Mouse (Mus musculus) heart, adult 2 months (tissue): ENCODE measurements around the gene Wnt1.

Experiments used
- CTCF ChIP-seq: fragments of 200-600 bp; IDR thresholded peaks from 2 replicates; pipeline ENCODE4 v1.8.1; 2022; ENCODE audit warnings: antibody characterized with exemption, mild to moderate bottlenecking, moderate library complexity
- EP300 ChIP-seq: fragments of 200-500 bp; IDR thresholded peaks from 2 replicates; pipeline ENCODE4 v1.6.1; 2011; ENCODE audit warnings: low read depth, low read length, control low read depth; ENCODE audit not compliant: insufficient read depth

GRCm38 (mm10) chr15:98793141-98793698 lies 3.6 kb downstream of the Wnt1 start:
- TF ChIP-seq CTCF (no peak), EP300 (no peak)
